Mouse (Mus musculus): ENCODE measurements around the gene Fgf18. TPM values are rescaled to one million over a fixed set of nuclear protein-coding genes. Genes with fewer than 3 reads are reported as not detected.

Fgf18 gene
- total RNA-seq, 1 experiment from 2014 or later: 2.1 TPM

DNA sequence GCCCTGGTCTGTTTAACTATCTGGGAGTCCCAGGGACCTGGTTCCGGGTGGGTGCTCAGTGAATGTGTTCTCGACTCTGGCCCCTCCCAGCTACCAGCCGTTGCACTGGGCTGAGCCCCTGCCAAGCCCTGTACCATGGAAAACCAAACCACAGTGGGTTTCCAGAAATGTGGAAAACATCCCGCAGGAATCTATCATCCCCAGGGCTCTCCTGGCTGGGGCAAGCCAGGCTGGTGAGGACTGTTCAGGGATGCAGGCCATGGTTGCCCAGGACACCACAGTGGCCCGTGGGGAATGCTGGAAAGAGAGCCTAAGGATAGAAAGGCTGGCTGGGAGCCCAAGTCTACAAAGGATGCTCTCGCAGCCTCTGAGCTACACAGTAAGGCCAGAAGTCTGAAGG lies 76.7 kb downstream of the Fgf18 start:
- no peak for DNase-seq

Other genes starting within 250 kb of the Fgf18 start
- gene Npm1, start 15.8 kb upstream of the Fgf18 start, total RNA-seq (2021): 351 and 422 TPM in 2 replicates
- gene Tlx3, start 56.2 kb upstream of the Fgf18 start, total RNA-seq (2021): 0.23 TPM in 1 of 2 replicates, not detected in the other
- gene Gm12117, start 129.3 kb upstream of the Fgf18 start, total RNA-seq (2021): not detected in 2 replicates